Mouse (Mus musculus) layer of hippocampus, postnatal 14 days (tissue): ENCODE results near the gene Klf12. TPM values are rescaled to one million over a fixed set of nuclear protein-coding genes. Genes with fewer than 3 reads are reported as not detected.
"Not testable (repeated sequence)": the region's sequence is repeated elsewhere in the genome, so short reads cannot be mapped to it uniquely, and the experiment has no call there.

Experiments used
- DNase-seq, 2 experiments: peaks; one replicate each; pipeline ENCODE4 v3.0.0; 2021 to 2022; ENCODE audit warnings: low spot score in 2 of 2, mixed read lengths in 1 of 2
- total RNA-seq, 2 experiments: library from RNA; stranded (reverse); gene quantifications; 2 replicates each; pipeline ENCODE4 v1.2.3; 2021

Gene Klf12
- total RNA-seq, 2 experiments from 2014 or later, result 38.0 to 42.1 TPM

DNA sequence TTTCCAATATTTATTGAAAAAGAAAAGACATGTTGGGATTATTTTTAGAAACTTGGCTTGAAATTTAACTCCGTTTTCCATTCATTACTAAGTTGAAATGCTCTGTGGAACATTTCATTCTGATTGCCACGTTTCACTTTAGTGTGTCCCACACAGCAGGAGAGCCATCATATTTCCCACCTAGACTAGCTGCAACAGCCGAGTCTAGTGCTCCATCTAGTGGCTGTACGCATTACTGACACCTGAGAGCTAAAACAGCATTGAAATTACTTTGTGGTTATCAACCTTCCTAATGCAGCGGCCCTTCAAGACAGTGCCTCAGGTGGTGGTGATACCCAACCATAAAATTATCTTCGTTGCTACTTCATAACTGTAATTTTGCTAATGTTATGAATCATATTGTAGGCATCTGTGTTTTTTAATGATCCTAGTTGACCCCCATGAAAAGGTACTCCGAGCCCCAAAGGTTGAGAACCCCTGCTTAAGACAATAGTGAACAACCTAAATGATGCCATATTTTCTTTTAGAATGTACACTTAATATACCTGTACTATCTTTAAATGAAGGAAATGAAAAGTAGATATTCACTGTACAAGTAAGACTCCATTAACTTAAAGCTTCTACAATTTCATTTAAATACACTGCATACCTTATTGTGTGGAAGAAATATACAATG lies 389.6 kb downstream of the Klf12 start:
- DNase-seq, result peak; percentile 71 to 87

DNA sequence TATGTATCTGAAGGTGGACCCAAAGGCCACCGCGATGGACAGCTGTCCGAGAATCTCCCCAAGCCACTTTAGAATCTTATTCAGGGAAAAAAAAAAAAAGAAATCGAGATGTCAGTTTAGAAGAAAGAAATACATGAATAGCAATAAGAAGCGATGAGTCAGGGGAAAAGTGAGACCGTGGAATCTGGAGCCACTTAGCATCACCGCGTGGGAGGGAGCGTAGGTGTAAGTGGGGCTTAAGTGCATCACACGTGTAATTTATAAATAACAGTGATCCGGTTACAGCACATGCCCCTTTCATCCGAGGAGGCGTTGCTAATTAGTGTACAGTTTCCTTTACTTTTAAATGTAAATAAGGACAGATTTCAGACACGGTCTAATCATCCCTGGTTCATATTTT lies 390.4 kb downstream of the Klf12 start:
- DNase-seq, result no peak

DNA sequence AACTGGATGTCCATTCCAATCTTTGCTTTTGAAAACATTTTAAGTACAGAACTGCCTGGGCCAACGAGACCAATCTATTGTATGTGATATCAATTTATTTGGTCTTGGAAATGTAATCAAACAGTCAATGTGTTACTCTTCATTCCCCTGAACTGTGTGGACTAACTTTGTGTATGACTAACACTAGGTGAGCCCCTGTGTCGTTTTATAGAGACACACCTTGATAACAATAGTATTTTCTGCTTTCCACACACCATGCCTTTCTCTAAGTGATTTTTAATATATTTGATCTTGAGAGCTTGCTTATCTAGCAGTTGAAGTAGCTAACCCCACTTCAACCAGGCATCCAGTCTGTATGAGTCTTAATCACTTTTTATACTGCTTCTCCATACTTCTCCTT lies 398.0 kb downstream of the Klf12 start:
- no peak for DNase-seq

DNA sequence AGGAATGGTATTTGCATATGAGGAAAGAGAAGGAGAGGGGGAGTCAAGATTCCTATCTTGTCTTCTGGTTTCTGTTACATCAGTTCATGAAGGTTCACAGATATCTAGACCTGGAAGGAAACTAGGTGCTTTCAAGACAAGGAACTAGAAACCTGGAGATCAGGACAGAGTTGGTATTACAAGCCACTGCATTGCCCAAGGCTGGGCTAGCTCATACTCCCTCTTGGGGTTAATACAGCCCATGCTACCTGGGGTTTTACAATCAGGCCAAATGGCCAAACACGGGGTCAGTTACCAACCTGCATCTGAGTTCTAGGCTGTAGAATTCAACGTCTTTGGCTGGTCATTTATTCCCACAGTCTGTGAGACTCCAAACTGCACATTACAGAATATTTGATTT lies 398.9 kb downstream of the Klf12 start:
- no peak for DNase-seq

DNA sequence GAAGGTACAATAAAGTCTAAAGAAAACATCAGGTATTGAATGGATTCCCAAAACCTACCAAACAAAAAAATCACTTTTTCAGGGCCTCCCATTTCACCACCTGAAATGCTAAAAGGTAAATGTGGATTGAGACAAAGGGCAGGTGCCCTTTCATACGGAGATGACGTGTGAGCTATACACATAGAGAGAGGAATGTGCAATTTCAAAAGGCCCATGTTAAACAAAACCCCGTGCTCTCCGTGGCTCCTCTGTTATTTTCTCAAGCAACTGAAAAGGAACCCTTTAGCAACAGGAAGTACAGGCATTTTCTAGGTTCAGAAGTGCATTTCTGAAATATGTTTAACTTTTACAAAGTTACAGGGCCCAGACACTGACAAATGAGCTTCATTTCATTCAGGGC lies 399.4 kb downstream of the Klf12 start:
- DNase-seq, result no peak

DNA sequence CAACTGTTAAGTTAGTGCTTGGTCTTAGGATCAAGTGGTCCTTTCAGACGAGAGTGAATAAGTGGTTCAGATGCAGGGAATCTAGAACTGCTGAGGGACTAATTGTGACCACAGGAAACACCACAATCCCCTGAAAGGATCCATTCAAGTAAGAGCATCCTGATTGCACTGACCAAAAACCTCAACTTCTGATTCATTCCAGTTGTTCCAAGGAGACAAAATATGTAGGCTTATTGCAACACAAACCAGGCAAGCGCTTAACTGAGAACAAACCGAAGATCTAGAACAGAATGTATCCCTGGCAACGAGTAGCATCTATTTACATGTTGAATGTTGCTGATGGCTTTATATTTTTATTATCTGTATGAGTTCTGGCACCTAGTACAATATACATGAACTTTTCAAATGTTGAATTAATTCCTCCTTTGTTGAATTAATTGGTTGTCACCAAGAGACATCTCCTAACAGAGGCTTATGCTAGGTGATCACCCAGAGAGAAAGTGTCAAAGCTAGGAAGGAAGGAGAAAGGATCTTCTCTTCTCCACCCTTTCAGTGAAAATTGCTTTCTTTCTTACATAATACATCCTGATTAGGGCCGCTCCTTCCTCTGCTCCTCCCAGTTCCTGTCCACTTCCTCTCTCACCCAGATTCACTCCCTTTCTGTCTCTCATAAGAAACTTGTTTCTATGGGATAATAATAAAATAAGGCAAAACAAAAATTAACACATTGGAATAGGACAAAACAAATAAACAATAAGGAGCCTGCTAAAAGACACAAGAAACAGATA lies 407.5 kb downstream of the Klf12 start:
- no peak for DNase-seq

DNA sequence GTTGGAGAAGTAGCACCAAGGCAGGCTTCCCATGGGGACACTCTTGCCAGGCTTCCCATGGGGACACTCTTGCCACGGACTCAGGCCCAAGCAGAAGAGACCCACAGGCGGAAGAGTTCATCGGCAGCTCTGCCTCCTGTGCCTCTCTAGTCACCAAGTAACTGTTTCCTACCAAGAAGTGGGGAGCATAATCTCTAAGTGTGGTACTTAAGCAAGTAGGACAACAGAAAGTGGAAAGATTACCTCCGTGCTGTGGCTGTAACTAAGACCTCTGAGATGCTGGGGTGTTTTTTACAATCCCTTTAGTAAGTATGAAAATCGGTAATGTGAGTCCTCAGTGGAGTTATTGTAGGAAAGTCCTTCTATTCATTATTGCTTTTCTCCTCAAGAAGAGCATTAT lies 410.8 kb downstream of the Klf12 start:
- no peak for DNase-seq

DNA sequence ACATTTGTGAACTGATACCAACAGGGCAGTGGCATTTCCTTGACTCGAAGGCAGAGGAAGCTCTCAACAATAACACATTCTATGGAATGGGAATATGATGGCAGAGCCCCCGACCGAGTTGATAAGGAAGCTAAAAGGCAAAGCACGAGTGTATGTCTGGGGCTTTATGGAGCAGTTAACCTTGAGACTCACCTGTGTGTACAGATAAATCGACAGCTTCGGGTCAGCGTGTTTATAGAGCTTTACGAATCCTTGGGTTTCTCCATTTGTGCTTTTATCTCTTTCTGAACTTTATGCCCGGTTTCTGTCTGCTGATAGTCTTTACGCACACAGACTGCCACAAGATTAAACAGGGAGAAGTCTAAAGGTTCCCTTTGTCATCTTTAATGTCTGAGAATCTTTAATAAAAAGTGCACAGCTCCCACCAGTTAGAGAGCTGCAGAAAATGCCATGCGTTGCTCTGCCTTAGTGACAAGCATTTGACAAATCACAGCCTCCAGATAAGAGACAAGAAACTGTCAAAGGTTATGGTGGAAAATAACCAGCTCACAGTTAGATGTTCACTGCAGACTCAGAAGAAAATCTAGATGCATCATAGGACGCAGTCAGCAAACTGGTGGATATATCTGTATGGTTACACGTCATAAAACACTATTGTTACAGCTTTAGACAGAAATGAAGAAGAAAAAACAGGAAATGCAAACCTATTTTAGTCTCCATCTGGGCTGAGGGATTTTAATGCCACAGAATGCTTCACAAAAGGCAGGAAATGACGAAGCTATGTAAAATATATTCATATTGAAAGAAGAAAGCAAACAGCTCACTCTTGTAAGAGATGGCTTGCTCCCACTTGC lies 428.1 kb downstream of the Klf12 start:
- peak in 1 of 2 experiments; percentile 21 for DNase-seq

DNA sequence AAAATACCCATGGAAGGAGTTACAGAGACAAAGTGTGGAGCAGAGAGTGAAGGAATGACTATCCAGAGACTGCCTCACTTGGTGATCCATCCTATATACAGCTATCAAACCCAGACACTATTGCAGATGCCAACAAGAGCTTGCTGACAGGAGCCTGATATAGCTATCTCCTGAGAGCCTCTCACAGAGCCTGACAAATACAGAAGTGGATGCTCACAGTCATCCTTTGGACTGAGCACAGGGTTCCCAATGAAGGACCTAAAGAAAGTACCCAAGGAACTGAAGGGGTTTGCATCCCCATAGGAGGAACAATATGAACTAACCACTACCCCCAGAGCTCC lies 430.0 kb downstream of the Klf12 start:
- DNase-seq, result not testable (repeated sequence)

DNA sequence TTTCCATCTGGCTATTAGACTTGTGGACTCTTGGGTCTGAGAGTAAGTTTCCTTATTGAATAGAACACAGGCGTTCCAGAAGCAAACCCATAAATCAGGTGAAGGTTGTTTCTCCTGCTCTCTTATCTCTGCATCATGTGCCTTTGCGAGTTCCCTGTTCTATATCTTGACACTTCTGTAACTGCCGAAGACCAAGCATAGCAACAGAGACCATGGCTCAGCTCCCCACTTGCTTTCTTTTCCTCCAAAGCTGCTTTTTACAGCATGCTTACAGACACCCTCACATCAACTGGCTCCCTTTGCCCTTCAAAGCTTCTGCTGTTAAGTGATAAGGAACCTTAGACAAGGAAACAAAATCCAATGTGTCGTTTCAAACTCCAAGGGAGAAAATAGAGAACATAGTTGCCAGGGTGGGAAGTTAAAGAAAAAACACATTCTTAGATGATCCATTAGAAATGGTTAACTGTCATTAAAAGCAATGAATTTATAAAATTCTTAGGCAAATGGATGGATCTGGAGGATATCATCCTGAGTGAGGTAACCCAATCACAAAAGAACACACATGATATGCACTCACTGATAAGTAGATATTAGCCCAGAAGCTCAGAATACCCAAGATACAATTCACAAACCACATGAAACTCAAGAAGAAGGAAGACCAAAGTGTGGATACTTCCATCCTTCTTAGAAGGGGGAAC lies 430.6 kb downstream of the Klf12 start:
- DNase-seq, result not testable (repeated sequence)

DNA sequence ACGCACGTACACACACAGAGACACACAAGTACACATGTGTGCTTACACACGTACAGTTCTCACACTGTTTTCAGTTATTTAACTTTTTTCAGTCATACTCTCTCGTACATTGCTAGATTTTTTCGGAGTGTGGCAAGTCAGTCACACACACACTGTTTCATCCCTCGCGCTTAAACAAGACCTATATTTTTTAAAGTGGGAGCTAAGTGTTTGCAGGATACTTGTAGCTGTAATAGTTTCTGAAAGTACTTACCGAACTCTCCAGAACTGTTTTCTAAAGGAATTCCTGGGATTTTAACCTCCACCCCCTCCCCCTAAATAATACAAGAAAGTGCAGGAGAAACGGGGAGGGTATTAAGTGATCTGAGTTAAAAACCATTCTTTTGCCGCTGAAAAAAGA lies 434.1 kb downstream of the Klf12 start:
- no peak for DNase-seq

DNA sequence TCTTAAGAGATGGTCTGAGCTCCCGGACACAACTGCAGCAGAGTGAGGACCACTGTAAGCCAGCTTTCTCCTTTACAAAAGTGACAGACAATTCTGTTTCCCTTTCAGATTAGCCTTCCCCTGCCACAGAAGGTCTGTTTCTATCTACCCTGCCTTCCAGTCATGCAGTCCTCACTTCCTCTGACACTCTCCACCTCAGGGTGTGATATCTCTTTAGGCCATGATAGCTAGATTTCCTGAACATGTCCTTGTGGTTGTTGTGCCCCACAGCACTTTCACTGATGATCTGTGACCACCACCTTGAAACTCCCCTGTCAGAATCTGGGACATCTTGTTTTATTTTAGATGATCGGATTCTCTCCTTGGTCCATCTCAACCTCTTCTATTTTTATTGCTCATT lies 437.0 kb downstream of the Klf12 start:
- no peak for DNase-seq

DNA sequence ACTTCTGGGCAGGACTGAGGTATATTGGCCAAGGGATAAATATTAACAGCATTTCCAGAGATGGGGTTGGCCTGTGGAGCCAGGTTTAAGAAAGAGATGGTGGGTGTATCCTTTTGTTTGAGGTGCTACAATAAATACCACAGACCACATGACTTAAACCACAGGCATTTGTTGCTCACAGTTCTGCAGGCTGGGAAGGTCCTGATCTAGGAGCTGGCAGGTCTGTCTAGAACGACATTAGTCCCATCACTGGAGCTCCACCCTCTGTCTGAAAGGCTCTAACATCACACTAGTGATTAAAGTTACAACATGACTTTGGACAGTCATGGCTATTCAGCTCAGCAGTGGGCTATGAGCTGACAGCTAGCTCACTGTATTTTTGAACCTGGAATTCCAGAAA lies 457.8 kb downstream of the Klf12 start:
- no peak for DNase-seq
